Mouse (Mus musculus): ENCODE measurements around the gene Acsl1. TPM values are rescaled to one million over a fixed set of nuclear protein-coding genes. Genes with fewer than 3 reads are reported as not detected.

Acsl1 gene
- 276 and 284 TPM in 2 replicates for polyA plus RNA-seq (2012; rRNA removed)

- DNase-seq (ENCODE audit: low read depth) = no peak
Measured at GRCm38 (mm10) chr8:46470792-46471781, at the start of gene Acsl1. TSS of gene Acsl1 (plus strand) at chr8:46471037.

GRCm38 (mm10) chr8:46421515-46421914 lies 49.3 kb upstream of the Acsl1 start:
- DNase-seq (ENCODE audit: low read depth) = no peak

GRCm38 (mm10) chr8:46427940-46428339 lies 42.9 kb upstream of the Acsl1 start:
- no peak for DNase-seq (ENCODE audit: low read depth)

GRCm38 (mm10) chr8:46429871-46430270 lies 41.0 kb upstream of the Acsl1 start:
- DNase-seq (ENCODE audit: low read depth) = no peak

GRCm38 (mm10) chr8:46431921-46432320 lies 38.9 kb upstream of the Acsl1 start:
- no peak for DNase-seq (ENCODE audit: low read depth)

GRCm38 (mm10) chr8:46432581-46432980 lies 38.3 kb upstream of the Acsl1 start:
- no peak for DNase-seq (ENCODE audit: low read depth)

- DNase-seq (ENCODE audit: low read depth) = no peak
Measured at GRCm38 (mm10) chr8:46433656-46434055, 37.2 kb upstream of the Acsl1 start.

GRCm38 (mm10) chr8:46438491-46438890 lies 32.3 kb upstream of the Acsl1 start:
- no peak for DNase-seq (ENCODE audit: low read depth)

GRCm38 (mm10) chr8:46445964-46446915 lies 24.6 kb upstream of the Acsl1 start:
- no peak for DNase-seq (ENCODE audit: low read depth)

- no peak for DNase-seq (ENCODE audit: low read depth)
Measured at GRCm38 (mm10) chr8:46447334-46447733, 23.5 kb upstream of the Acsl1 start.

- DNase-seq (ENCODE audit: low read depth) = no peak
Measured at GRCm38 (mm10) chr8:46448606-46449005, 22.2 kb upstream of the Acsl1 start.

- DNase-seq (ENCODE audit: low read depth) = no peak
Measured at GRCm38 (mm10) chr8:46449063-46449462, 21.8 kb upstream of the Acsl1 start.

- no peak for DNase-seq (ENCODE audit: low read depth)
Measured at GRCm38 (mm10) chr8:46449723-46450251, 21.1 kb upstream of the Acsl1 start.

GRCm38 (mm10) chr8:46458215-46458811 lies 12.5 kb upstream of the Acsl1 start:
- no peak for DNase-seq (ENCODE audit: low read depth)

GRCm38 (mm10) chr8:46468400-46468799 lies 2.4 kb upstream of the Acsl1 start:
- no peak for DNase-seq (ENCODE audit: low read depth)

- no peak for DNase-seq (ENCODE audit: low read depth)
Measured at GRCm38 (mm10) chr8:46469071-46469769, 1.6 kb upstream of the Acsl1 start.

- no peak for DNase-seq (ENCODE audit: low read depth)
Measured at GRCm38 (mm10) chr8:46470091-46470791, 596 bp upstream of the Acsl1 start.

GRCm38 (mm10) chr8:46471926-46472485 lies 1.2 kb downstream of the Acsl1 start:
- no peak for DNase-seq (ENCODE audit: low read depth)

GRCm38 (mm10) chr8:46474120-46474519 lies 3.3 kb downstream of the Acsl1 start:
- no peak for DNase-seq (ENCODE audit: low read depth)

GRCm38 (mm10) chr8:46474634-46475033 lies 3.8 kb downstream of the Acsl1 start:
- DNase-seq (ENCODE audit: low read depth) = no peak
